Mouse (Mus musculus): ENCODE measurements around the gene Ccdc13. TPM values are rescaled to one million over a fixed set of nuclear protein-coding genes. Genes with fewer than 3 reads are reported as not detected.

The Ccdc13 gene
- total RNA-seq, 1 experiment from 2014 or later, result not detected

GRCm38 (mm10) chr9:121815183-121815582, 24.1 kb downstream of the Ccdc13 start:
- ATAC-seq (replicated peaks; ENCODE audit: insufficient number of reproducible peaks, low FRiP score, low TSS enrichment, poor library complexity, severe bottlenecking), result no peak

GRCm38 (mm10) chr9:121810081-121810821, 29.0 kb downstream of the Ccdc13 start:
- ATAC-seq (replicated peaks; ENCODE audit: insufficient number of reproducible peaks, low FRiP score, low TSS enrichment, poor library complexity, severe bottlenecking), result no peak

- no peak for ATAC-seq (replicated peaks; ENCODE audit: insufficient number of reproducible peaks, low FRiP score, low TSS enrichment, poor library complexity, severe bottlenecking)
Observed at GRCm38 (mm10) chr9:121808511-121808910, 30.8 kb downstream of the Ccdc13 start.

- no peak for ATAC-seq (replicated peaks; ENCODE audit: insufficient number of reproducible peaks, low FRiP score, low TSS enrichment, poor library complexity, severe bottlenecking)
Observed at GRCm38 (mm10) chr9:121807947-121808346, 31.3 kb downstream of the Ccdc13 start.

GRCm38 (mm10) chr9:121807546-121807945, 31.7 kb downstream of the Ccdc13 start:
- no peak for ATAC-seq (replicated peaks; ENCODE audit: insufficient number of reproducible peaks, low FRiP score, low TSS enrichment, poor library complexity, severe bottlenecking)

GRCm38 (mm10) chr9:121802747-121803146, 36.5 kb downstream of the Ccdc13 start:
- ATAC-seq (replicated peaks; ENCODE audit: insufficient number of reproducible peaks, low FRiP score, low TSS enrichment, poor library complexity, severe bottlenecking), result no peak

- ATAC-seq (replicated peaks; ENCODE audit: insufficient number of reproducible peaks, low FRiP score, low TSS enrichment, poor library complexity, severe bottlenecking), result no peak
Observed at GRCm38 (mm10) chr9:121798887-121799520, 40.3 kb downstream of the Ccdc13 start.

GRCm38 (mm10) chr9:121797722-121798121, 41.5 kb downstream of the Ccdc13 start:
- no peak for ATAC-seq (replicated peaks; ENCODE audit: insufficient number of reproducible peaks, low FRiP score, low TSS enrichment, poor library complexity, severe bottlenecking)

- ATAC-seq (replicated peaks; ENCODE audit: insufficient number of reproducible peaks, low FRiP score, low TSS enrichment, poor library complexity, severe bottlenecking), result no peak
Observed at GRCm38 (mm10) chr9:121794972-121795539, 44.2 kb downstream of the Ccdc13 start.

GRCm38 (mm10) chr9:121791757-121792521, 47.3 kb downstream of the Ccdc13 start, which contains the start of gene Hhatl:
Gene Hhatl, minus strand, starts transcription at chr9:121792507.
- no peak for ATAC-seq (replicated peaks; ENCODE audit: insufficient number of reproducible peaks, low FRiP score, low TSS enrichment, poor library complexity, severe bottlenecking)

- ATAC-seq (replicated peaks; ENCODE audit: insufficient number of reproducible peaks, low FRiP score, low TSS enrichment, poor library complexity, severe bottlenecking), result no peak
Observed at GRCm38 (mm10) chr9:121791206-121791605, 48.1 kb downstream of the Ccdc13 start.

GRCm38 (mm10) chr9:121786359-121786758, 52.9 kb downstream of the Ccdc13 start:
- no peak for ATAC-seq (replicated peaks; ENCODE audit: insufficient number of reproducible peaks, low FRiP score, low TSS enrichment, poor library complexity, severe bottlenecking)

GRCm38 (mm10) chr9:121785261-121785660, 54.0 kb downstream of the Ccdc13 start:
- ATAC-seq (replicated peaks; ENCODE audit: insufficient number of reproducible peaks, low FRiP score, low TSS enrichment, poor library complexity, severe bottlenecking), result no peak

- ATAC-seq (replicated peaks; ENCODE audit: insufficient number of reproducible peaks, low FRiP score, low TSS enrichment, poor library complexity, severe bottlenecking), result no peak
Observed at GRCm38 (mm10) chr9:121784801-121785200, 54.5 kb downstream of the Ccdc13 start.

GRCm38 (mm10) chr9:121778066-121778624, 61.1 kb downstream of the Ccdc13 start:
- no peak for ATAC-seq (replicated peaks; ENCODE audit: insufficient number of reproducible peaks, low FRiP score, low TSS enrichment, poor library complexity, severe bottlenecking)

- ATAC-seq (replicated peaks; ENCODE audit: insufficient number of reproducible peaks, low FRiP score, low TSS enrichment, poor library complexity, severe bottlenecking), result no peak
Observed at GRCm38 (mm10) chr9:121777484-121778065, 61.7 kb downstream of the Ccdc13 start, which contains the start of gene Klhl40. Gene Klhl40, plus strand, starts transcription at chr9:121777607.

- no peak for ATAC-seq (replicated peaks; ENCODE audit: insufficient number of reproducible peaks, low FRiP score, low TSS enrichment, poor library complexity, severe bottlenecking)
Observed at GRCm38 (mm10) chr9:121776511-121776910, 62.8 kb downstream of the Ccdc13 start.

- no peak for ATAC-seq (replicated peaks; ENCODE audit: insufficient number of reproducible peaks, low FRiP score, low TSS enrichment, poor library complexity, severe bottlenecking)
Observed at GRCm38 (mm10) chr9:121775951-121776350, 63.3 kb downstream of the Ccdc13 start.
